ENCODE assay signal across 10 mouse cellular contexts in the genomic region with DNA sequence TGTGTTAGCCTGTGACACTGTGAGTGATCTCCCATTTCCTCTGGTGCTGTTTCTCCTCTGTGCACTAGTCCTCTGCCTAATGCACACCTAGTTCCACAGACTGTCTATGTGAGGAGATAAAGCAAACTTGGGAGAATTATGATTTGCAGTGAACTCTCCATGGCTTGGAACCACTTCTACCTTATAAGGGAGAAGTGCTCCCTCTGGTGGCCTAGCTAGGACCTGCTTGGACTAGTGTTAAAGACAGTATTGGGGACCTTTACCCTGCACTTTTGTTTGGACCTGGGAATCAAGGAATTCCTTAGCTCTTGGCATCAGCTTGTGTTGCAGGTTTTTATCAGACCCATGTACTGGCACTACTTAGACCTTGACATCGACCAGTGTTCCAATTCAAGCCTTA. TPM values are rescaled to one million over a fixed set of nuclear protein-coding genes. Genes with fewer than 3 reads are reported as not detected.
DNase-seq lines count a peak whose midpoint lies in the region; ATAC-seq and TF ChIP-seq lines count a peak whose summit lies in the region.
"Had no signal": no experiment of that assay in that cellular context is flagged by ENCODE, and none has a peak within 500 bp of the region (broad histone marks: within the 10 kb centered on the region; RNA-seq: fewer than 3 reads in every experiment).

No protein-coding gene starts in this region.

- TF ChIP-seq CTCF in brain, embryonic 14.5 days (IDR thresholded peaks at IDR 0.05; ENCODE audit: borderline replicate concordance, extremely low read depth, insufficient read depth, insufficient read length), result peak; percentile 67; the same call in 1 of the 2 replicates
- no peak; the same call in 1 of the 2 replicates for TF ChIP-seq CTCF in liver, adult 2 months (IDR thresholded peaks at IDR 0.05; ENCODE audit: low read depth, low read length)

- H3K9me3 ChIP-seq in forebrain, embryonic 11.5 days (ENCODE audit: control insufficient read depth, low read length), result no peaks in the 10 kb centered on the region
- no peaks in the 10 kb centered on the region for H3K9me3 ChIP-seq in intestine, embryonic 16.5 days (ENCODE audit: control insufficient read depth, low read length)
- H3K9me3 ChIP-seq: embryonic facial prominence, embryonic 12.5 days had no signal

- no peak overlapping the region for H3K27ac ChIP-seq in forebrain, embryonic 11.5 days (ENCODE audit: low read depth, low read length)
- no peak overlapping the region for H3K27ac ChIP-seq in intestine, embryonic 16.5 days (ENCODE audit: low read length)
- H3K27ac ChIP-seq in liver, adult 2 months (replicated peaks; ENCODE audit: insufficient read depth, low read depth, low read length), result no peak overlapping the region
- H3K27ac ChIP-seq: embryonic facial prominence, embryonic 12.5 days; macrophage had no signal

- no peak overlapping the region for H3K4me3 ChIP-seq in forebrain, embryonic 11.5 days (ENCODE audit: low read depth, low read length)
- no peak overlapping the region for H3K4me3 ChIP-seq in intestine, embryonic 16.5 days (ENCODE audit: low read length)
- H3K4me3 ChIP-seq in liver, adult 2 months (ENCODE audit: insufficient read depth, low read depth, low read length), result no peak overlapping the region
- H3K4me3 ChIP-seq: embryonic facial prominence, embryonic 12.5 days had no signal

- peak; percentile 23 for DNase-seq in right cerebral cortex, adult 18-20 months
- no peak for DNase-seq in right cerebral cortex, postnatal 36 days (ENCODE audit: low spot score in 2 of 2)
- DNase-seq in brain, embryonic 14.5 days (ENCODE audit: low read depth), result peak; percentile 74
- peak; percentile 58 for DNase-seq in forebrain, embryonic 11.5 days (ENCODE audit: low spot score)
- DNase-seq in liver, adult 2 months (ENCODE audit: extremely low read depth, low read depth, low spot score), result peak; percentile 39
- DNase-seq in neural tube, embryonic 10.5 days (ENCODE audit: extremely low spot score, low spot score), result peak; percentile 47
- DNase-seq in thymus, postnatal 10 days (ENCODE audit: low spot score in 2 of 2), result peak; percentile 9 to 54

- no peaks in the 10 kb centered on the region for H3K4me1 ChIP-seq in forebrain, embryonic 11.5 days (replicated peaks; ENCODE audit: control insufficient read depth, insufficient read depth, low read length)
- H3K4me1 ChIP-seq in intestine, embryonic 16.5 days (ENCODE audit: control insufficient read depth, insufficient read depth, low read length), result no peaks in the 10 kb centered on the region
- no peaks in the 10 kb centered on the region for H3K4me1 ChIP-seq in liver, adult 2 months (ENCODE audit: control insufficient read depth, insufficient read depth, low read length)
- H3K4me1 ChIP-seq: embryonic facial prominence, embryonic 12.5 days had no signal

- ATAC-seq in forebrain, embryonic 11.5 days (replicated peaks; ENCODE audit: low FRiP score), result no peak
- ATAC-seq in intestine, embryonic 16.5 days, result peak; percentile 48; the same call in 1 of the 2 replicates

- WGBS in forebrain, embryonic 11.5 days, result 27% methylated on average over 1 of the region's 1 CpGs
- WGBS in intestine, embryonic 16.5 days, result 41% methylated on average over 1 of the region's 1 CpGs
- WGBS in liver, adult 2 months, result 6% methylated on average over 1 of the region's 1 CpGs

- H3K36me3 ChIP-seq in forebrain, embryonic 11.5 days (ENCODE audit: control insufficient read depth, insufficient read depth, low read length), result no peaks in the 10 kb centered on the region; the same call in 1 of the 2 replicates
- no peaks in the 10 kb centered on the region for H3K36me3 ChIP-seq in intestine, embryonic 16.5 days (ENCODE audit: control insufficient read depth, insufficient read depth, low read length)
- H3K36me3 ChIP-seq in liver, adult 2 months (ENCODE audit: control insufficient read depth, insufficient read depth, low read length), result no peaks in the 10 kb centered on the region; the same call in 1 of the 2 replicates
- H3K36me3 ChIP-seq: embryonic facial prominence, embryonic 12.5 days had no signal

- H3K27me3 ChIP-seq in forebrain, embryonic 11.5 days (ENCODE audit: control insufficient read depth, insufficient read depth, low read length), result no peaks in the 10 kb centered on the region
- H3K27me3 ChIP-seq in intestine, embryonic 16.5 days (replicated peaks; ENCODE audit: control insufficient read depth, insufficient read depth, low read length), result no peaks in the 10 kb centered on the region
- H3K27me3 ChIP-seq in liver, adult 2 months (ENCODE audit: control insufficient read depth, insufficient read depth, low read length), result no peaks in the 10 kb centered on the region
- H3K27me3 ChIP-seq: embryonic facial prominence, embryonic 12.5 days had no signal

- no peak for TF ChIP-seq POLR2A in brain, embryonic 14.5 days (IDR thresholded peaks at IDR 0.05; ENCODE audit: borderline replicate concordance, extremely low read depth, insufficient read depth, insufficient read length, poor library complexity, severe bottlenecking)
- TF ChIP-seq POLR2A in liver, adult 2 months (IDR thresholded peaks at IDR 0.05; ENCODE audit: extremely low read depth, insufficient read depth, low read length), result no peak

- H3K79me2 ChIP-seq in liver, adult 2 months (ENCODE audit: control insufficient read depth, insufficient read depth, low read length), result no peaks in the 10 kb centered on the region

- no peak overlapping the region for H3K9ac ChIP-seq in forebrain, embryonic 11.5 days (ENCODE audit: low read length)
- no peak overlapping the region for H3K9ac ChIP-seq in intestine, embryonic 16.5 days (ENCODE audit: low read depth, low read length)
- H3K9ac ChIP-seq in liver, adult 2 months (ENCODE audit: low read depth, low read length), result no peak overlapping the region
- H3K9ac ChIP-seq: embryonic facial prominence, embryonic 12.5 days had no signal

- H3K4me2 ChIP-seq in forebrain, embryonic 11.5 days (ENCODE audit: low read depth, low read length, severe bottlenecking), result no peak overlapping the region
- no peak overlapping the region for H3K4me2 ChIP-seq in intestine, embryonic 16.5 days (ENCODE audit: low read depth, low read length)
- H3K4me2 ChIP-seq: embryonic facial prominence, embryonic 12.5 days had no signal

RNA-seq across cellular contexts. Expression of a gene that starts 18.8 kb away (rescaled TPM):
- polyA plus RNA-seq in brain, embryonic 14.5 days (2012; rRNA removed), result 20.5 and 27.1 TPM in 2 replicates
- 13.7 and 14.6 TPM in 2 replicates for polyA plus RNA-seq in forebrain, embryonic 11.5 days (2014; fragmentation: Nextera tagmentation; extraction: Ambion mirVana)
- 5.1 and 6.7 TPM in 2 replicates for polyA plus RNA-seq in intestine, embryonic 16.5 days (2015; fragmentation: Nextera tagmentation; extraction: Ambion mirVana)
- total RNA-seq in liver, adult 2 months (2014; rRNA removed), result 1.5 and 1.6 TPM in 2 replicates
- 0.81 and 0.92 TPM in 2 replicates for polyA plus RNA-seq in liver, adult 2 months (2012; rRNA removed)

RNA-seq across cellular contexts. Expression of a gene that starts 26.4 kb away (rescaled TPM):
- polyA plus RNA-seq in brain, embryonic 14.5 days (2012; rRNA removed), result 149 and 152 TPM in 2 replicates
- polyA plus RNA-seq in forebrain, embryonic 11.5 days (2014; fragmentation: Nextera tagmentation; extraction: Ambion mirVana), result 94.4 and 99.1 TPM in 2 replicates
- polyA plus RNA-seq in intestine, embryonic 16.5 days (2015; fragmentation: Nextera tagmentation; extraction: Ambion mirVana), result 12.7 and 14.3 TPM in 2 replicates
- total RNA-seq in liver, adult 2 months (2014; rRNA removed), result 0.20 TPM in 1 of 2 replicates, not detected in the other
- 0.04 TPM in 1 of 2 replicates, not detected in the other for polyA plus RNA-seq in liver, adult 2 months (2012; rRNA removed)
- polyA plus RNA-seq: macrophage had no signal

RNA-seq across cellular contexts. Expression of a gene that starts 30.1 kb away (rescaled TPM):
- 2.2 and 3.9 TPM in 2 replicates for polyA plus RNA-seq in brain, embryonic 14.5 days (2012; rRNA removed)
- 14.6 and 17.1 TPM in 2 replicates for polyA plus RNA-seq in forebrain, embryonic 11.5 days (2014; fragmentation: Nextera tagmentation; extraction: Ambion mirVana)
- polyA plus RNA-seq in intestine, embryonic 16.5 days (2015; fragmentation: Nextera tagmentation; extraction: Ambion mirVana), result 3.7 TPM in 2 replicates
- total RNA-seq in liver, adult 2 months (2014; rRNA removed), result 5.4 and 6.1 TPM in 2 replicates
- polyA plus RNA-seq in liver, adult 2 months (2012; rRNA removed), result 0.48 and 0.63 TPM in 2 replicates

RNA-seq across cellular contexts. Expression of a gene that starts 42.6 kb away (rescaled TPM):
- 12.8 and 19.7 TPM in 2 replicates for polyA plus RNA-seq in brain, embryonic 14.5 days (2012; rRNA removed)
- 20.9 and 25.3 TPM in 2 replicates for polyA plus RNA-seq in forebrain, embryonic 11.5 days (2014; fragmentation: Nextera tagmentation; extraction: Ambion mirVana)
- polyA plus RNA-seq in intestine, embryonic 16.5 days (2015; fragmentation: Nextera tagmentation; extraction: Ambion mirVana), result 19.4 and 21.6 TPM in 2 replicates
- 1.5 and 1.9 TPM in 2 replicates for total RNA-seq in liver, adult 2 months (2014; rRNA removed)
- polyA plus RNA-seq in liver, adult 2 months (2012; rRNA removed), result 0.43 and 0.68 TPM in 2 replicates
- polyA plus RNA-seq: macrophage had no signal

RNA-seq across cellular contexts. Expression of a gene that starts 42.6 kb away (rescaled TPM):
- 10.1 and 13.8 TPM in 2 replicates for polyA plus RNA-seq in brain, embryonic 14.5 days (2012; rRNA removed)
- polyA plus RNA-seq in forebrain, embryonic 11.5 days (2014; fragmentation: Nextera tagmentation; extraction: Ambion mirVana), result 4.6 and 7.0 TPM in 2 replicates
- 3.9 TPM in 2 replicates for polyA plus RNA-seq in intestine, embryonic 16.5 days (2015; fragmentation: Nextera tagmentation; extraction: Ambion mirVana)
- 1.3 and 2.2 TPM in 2 replicates for total RNA-seq in liver, adult 2 months (2014; rRNA removed)
- 0.12 and 0.21 TPM in 2 replicates for polyA plus RNA-seq in liver, adult 2 months (2012; rRNA removed)

Comparison
In these comparisons a context has a peak if more than half of its experiments do, and no peak if none do; other contexts are left out.
1. DNase-seq: peak in right cerebral cortex, adult 18-20 months (single experiment), brain, embryonic 14.5 days (single experiment), forebrain, embryonic 11.5 days (single experiment), liver, adult 2 months (single experiment), neural tube, embryonic 10.5 days (single experiment) and thymus, postnatal 10 days (2 of 2); none in right cerebral cortex, postnatal 36 days (0 of 2).
2. RNA of a gene that starts 26.4 kb away (polyA plus RNA-seq): 149 to 152 TPM in brain, embryonic 14.5 days, 94.4 to 99.1 TPM in forebrain, embryonic 11.5 days and 12.7 to 14.3 TPM in intestine, embryonic 16.5 days; 0.04 TPM in liver, adult 2 months; every median in the first group is over 10 times any median in the second.